Mouse (Mus musculus) CD8-positive naive resting alpha-beta T cell, adult 2 months (primary cell): ENCODE measurements around the gene Grid2.

Experiments used
- DNase-seq, 2 experiments: peaks; one replicate each; pipeline ENCODE4 v3.0.0; 2022; ENCODE audit warnings: low read depth in 2 of 2, low spot score in 2 of 2

Gene Grid2

GRCm38 (mm10) chr6:64596261-64596660, 1340.6 kb downstream of the Grid2 start:
- no peak for DNase-seq

DNA sequence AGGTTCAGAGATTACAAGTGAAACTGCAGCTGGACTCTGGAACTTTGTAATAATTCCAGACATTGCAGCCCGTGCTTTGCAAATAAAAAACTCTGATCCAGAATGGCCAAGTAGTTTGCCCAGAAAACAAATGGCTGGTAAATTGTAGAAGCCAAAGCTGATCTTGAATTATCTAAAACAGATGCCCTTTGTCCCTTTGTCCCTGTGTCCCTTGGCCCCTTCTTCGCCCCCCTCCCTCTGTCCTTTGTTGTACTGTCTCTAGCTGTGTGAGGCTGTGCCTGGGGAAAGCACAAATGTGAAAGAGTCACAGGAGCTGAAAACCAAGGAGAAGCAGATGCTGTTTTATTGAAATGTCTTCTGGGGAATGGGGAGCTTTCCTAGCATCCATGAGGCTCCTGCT, 1341.2 kb downstream of the Grid2 start:
- no peak for DNase-seq

DNA sequence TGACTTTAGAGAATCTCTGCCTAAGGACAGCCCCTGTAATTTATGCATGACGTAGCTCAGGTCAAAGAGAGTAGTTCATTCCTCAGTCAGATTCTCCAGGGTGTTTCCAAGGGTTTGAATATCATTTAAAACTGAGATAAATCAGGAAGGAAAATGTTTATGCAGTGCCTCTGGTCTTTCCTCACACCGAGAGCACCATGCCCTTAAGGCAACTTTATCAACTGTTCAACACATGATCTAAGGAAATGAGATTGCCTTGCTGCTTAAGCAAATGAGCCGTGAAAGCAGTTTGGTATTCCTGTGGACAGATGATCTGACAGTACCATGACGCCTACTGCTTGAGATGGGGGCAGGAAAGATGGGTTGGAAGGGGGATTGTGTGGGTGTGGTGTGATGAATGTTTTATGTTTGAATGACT, 1342.5 kb downstream of the Grid2 start:
- DNase-seq, result no peak

GRCm38 (mm10) chr6:64605753-64606152, 1350.1 kb downstream of the Grid2 start:
- DNase-seq, result no peak

- no peak for DNase-seq
Observed at GRCm38 (mm10) chr6:64607041-64607440, 1351.4 kb downstream of the Grid2 start.

GRCm38 (mm10) chr6:64607942-64608341, 1352.3 kb downstream of the Grid2 start:
- no peak for DNase-seq

DNA sequence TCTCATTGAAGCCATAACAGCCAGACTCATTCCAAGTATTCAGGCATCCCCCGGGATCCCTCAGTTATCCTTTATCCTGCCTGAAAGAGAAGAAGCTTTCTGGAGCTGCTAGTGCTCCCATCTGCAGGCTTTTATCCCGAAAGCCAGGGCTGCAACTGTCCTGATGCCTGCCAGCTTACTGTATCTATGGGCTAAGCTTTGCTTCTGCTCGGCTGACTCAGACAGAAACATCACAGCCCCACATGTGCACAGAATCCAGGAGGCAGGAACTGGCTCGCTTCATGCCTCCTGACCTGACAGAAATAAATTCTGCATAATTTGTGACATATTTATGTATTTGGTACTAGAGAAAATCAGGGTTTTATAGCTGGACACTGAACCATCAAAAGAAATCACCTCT, 1361.2 kb downstream of the Grid2 start:
- no peak for DNase-seq

DNA sequence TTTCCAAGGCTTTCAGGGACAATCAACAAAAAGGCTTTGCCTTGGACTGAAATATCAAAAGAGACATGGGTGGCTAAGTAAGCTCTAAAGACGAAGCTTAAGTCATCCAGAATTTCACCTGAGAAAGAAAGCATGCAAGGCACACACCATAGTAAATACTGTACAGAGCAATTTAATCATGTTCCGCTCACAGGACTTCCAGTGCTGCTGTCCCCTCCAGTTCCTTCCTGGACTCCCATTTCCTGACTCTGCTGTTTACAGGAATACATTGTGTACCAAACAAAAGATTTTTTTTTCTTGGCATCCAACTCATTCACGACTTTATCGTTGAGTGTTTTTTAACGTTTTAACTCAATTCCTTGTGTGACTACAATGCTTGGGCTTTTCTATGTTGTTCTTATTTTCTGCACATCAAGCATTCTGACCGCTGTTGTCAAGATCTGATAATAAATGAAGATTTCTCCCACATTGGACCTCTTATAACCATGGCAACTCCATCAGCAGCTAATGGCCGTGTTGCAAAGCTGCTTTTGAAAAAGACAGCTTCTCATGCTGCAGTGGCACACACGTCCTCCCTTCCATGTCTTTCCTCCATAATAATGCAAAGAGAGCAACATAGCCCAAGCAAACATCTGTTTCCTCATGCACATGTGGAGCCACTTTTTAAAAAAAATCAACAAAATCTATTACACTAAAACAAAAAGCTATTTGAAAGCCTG, 1361.9 kb downstream of the Grid2 start:
- no peak for DNase-seq

DNA sequence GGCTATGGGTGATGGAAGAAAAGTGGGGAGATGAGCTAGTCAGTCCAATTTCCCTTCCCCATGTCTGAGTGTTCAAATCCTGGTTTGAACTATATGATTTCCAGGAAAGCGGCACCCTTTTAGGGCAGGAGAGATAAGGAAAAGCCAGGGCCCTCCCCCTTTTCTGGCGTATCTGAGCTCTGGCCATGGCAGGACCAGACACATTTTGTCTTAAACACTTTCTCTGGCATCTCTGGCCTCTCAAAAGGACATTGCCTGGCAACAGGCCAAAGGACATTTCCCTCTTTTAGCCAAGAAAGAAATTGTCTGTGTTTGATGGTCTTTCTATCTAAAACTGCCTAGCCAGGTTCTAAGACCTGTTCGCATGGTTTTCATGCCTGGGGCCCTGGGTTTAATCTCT, 1367.7 kb downstream of the Grid2 start:
- no peak for DNase-seq

- DNase-seq, result no peak
Observed at GRCm38 (mm10) chr6:64647661-64648060, 1392.0 kb downstream of the Grid2 start.

GRCm38 (mm10) chr6:64648196-64648595, 1392.5 kb downstream of the Grid2 start:
- DNase-seq, result no peak

DNA sequence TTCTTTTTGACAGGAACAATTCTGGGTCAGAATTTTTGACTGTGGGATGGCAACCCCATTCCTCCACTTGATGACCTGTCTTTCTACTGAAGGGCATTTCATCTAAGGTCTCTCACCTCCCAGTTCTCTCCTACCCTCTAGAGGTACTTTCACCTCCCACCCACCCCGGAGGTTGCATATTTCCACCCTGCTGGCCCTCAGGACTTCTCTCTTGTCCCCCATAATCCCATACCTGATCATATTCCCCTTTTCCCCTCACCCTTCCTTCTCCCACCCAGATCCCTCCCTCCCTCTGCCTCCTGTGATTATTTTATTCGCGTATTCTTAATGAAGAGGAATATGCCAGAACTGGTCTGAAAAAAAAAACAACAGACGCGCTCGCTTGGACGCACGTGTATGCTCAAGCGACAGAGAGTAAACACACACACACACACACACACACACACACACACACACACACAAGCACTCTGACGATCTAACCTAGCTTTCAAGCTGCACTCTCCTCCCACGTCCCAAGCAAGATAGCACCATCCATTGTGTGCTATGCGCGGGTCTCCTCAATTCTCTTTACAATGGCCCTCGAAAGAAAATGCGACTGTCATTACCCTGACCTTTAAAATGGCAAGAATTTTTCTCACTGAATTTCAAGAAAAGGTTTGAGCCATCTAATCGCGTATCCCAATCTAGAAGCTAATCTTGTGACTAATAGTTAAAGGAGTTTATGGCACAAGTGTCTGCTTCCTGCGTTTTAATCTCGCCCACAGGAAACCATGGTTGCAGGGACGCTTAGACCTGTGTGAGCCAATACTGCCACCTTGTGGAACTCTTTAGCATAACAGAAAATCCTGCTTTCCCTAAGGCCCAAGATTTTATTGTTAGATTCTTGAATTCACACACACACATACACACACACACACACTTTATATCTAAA, 1393.9 kb downstream of the Grid2 start:
- no peak for DNase-seq

GRCm38 (mm10) chr6:64650765-64651164, 1395.1 kb downstream of the Grid2 start:
- no peak for DNase-seq

GRCm38 (mm10) chr6:64671010-64671409, 1415.3 kb downstream of the Grid2 start:
- no peak for DNase-seq

GRCm38 (mm10) chr6:64678815-64679214, 1423.1 kb downstream of the Grid2 start:
- DNase-seq, result no peak

- no peak for DNase-seq
Observed at GRCm38 (mm10) chr6:64683974-64684373, 1428.3 kb downstream of the Grid2 start.

DNA sequence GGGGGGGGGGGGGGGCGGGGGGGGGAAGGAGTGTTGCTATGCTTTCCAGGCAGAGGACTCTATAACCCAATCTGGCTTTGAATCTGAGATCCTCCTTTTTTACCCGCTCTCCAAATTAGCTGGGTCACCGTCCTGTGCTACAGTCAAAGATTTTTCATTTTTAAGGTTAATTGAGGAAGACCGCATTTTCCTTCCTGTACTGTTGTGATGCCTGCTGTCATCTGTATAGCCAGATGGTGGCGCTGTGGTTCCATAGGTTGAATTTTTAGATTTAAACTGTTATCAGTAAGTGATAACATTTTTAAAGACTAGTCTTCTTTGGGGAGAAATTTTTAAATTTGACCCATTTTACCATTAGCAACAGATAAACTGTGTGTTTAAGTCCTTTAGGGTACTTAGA, 1429.3 kb downstream of the Grid2 start:
- DNase-seq, result no peak

DNA sequence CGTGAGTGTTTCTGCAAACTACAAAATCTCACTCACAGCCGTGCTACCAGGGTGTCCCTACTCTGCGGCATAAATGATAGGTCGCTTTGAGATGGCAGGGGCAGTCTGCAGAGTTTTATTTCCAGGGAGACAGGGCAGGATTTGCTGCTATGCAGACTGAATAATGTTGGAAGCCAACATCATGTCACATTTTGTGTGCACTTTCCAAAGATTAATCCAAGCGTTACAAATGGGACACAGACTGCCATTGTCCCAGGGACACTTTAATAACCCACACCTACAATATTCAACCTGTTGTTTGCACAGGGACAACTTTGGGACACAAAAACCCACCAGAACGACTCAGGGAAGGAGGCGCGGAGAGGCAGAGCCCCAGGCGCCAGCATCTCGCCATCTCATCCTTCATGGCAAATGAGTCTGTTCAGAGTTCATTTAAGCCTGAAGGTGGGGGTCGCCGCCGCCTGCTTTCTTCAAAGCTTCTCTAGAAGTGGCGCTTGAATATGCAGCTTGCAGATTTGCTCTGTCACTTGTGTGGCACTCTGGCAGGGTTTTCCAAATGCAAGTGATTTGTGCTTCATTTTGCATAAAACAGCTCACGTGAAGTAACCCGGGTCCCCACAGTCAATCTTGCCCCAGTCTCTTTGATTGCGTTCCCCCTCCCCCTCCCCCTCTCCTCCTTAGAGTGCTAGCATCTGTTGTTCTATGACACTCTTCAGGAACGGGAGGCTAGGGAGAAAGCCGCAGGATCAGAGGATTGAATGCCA, 1432.7 kb downstream of the Grid2 start:
- DNase-seq, result no peak

DNA sequence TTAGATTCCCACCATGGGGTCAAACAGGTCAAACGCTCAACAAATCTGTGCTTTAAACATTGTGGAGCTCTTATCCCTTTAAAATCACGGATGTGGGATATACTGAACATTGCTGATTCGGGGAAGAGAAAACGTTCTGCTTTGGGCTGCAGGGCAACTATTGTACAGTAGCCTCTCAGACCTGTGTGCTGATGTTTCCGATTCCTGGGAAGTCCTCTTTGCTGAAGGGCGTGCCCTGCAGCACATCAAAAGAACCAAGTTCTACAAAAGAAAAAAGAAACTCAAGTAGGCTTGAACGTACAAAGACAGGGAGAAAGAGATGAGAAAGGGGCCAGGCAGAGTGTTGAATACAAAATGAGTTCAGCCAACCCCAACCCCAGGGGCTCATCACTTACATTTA, 1439.0 kb downstream of the Grid2 start:
- DNase-seq, result no peak

DNA sequence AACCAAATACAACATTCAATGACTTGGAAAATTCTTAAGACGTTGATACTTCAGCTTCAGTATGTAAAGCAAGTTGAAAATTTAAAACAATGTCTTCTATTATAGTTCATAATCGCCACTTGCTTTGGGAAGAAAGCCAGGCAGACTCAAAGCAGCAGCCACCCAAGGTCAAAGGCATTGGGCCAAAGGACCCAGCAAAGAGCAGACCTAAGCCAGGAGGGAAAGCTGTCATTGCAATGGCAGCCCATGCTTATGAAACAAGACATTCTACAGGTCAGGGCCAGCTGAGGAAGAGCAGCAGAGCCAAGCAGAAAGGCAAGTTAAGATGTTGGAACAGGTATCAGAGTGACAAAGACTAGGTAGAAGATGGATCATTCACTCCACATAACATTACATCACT, 1448.0 kb downstream of the Grid2 start:
- DNase-seq, result no peak

GRCm38 (mm10) chr6:64727751-64728403, 1472.2 kb downstream of the Grid2 start:
- no peak for DNase-seq
